Mouse (Mus musculus) limb, embryonic 10.5 days (tissue): ENCODE measurements around the gene Mrgprh. TPM values are rescaled to one million over a fixed set of nuclear protein-coding genes. Genes with fewer than 3 reads are reported as not detected.
"Not testable (repeated sequence)": the region's sequence is repeated elsewhere in the genome, so short reads cannot be mapped to it uniquely, and the experiment has no call there.

Experiments used
- DNase-seq: peaks from one replicate; pipeline ENCODE4 v3.0.0-alpha.2; 2017; ENCODE audit warnings: low spot score
- H3K27ac ChIP-seq: fragments of 300-500 bp; sonication (generic); 2 replicates; pipeline ENCODE4 v1.5.1; 2016; ENCODE audit warnings: mild to moderate bottlenecking
- H3K27me3 ChIP-seq: fragments of 300-500 bp; sonication (generic); 2 replicates; pipeline ENCODE4 v1.6.1; 2016; ENCODE audit warnings: low read depth, mild to moderate bottlenecking; ENCODE audit not compliant: poor library complexity, severe bottlenecking
- H3K36me3 ChIP-seq: fragments of 300-500 bp; sonication (generic); 2 replicates; pipeline ENCODE4 v1.6.1; 2016; ENCODE audit warnings: mild to moderate bottlenecking, moderate library complexity
- H3K4me1 ChIP-seq: fragments of 300-500 bp; sonication (generic); 2 replicates; pipeline ENCODE4 v1.6.1; 2016
- H3K4me3 ChIP-seq: fragments of 300-500 bp; sonication (generic); 2 replicates; pipeline ENCODE4 v1.5.1; 2016; ENCODE audit warnings: mild to moderate bottlenecking, moderate library complexity
- H3K9me3 ChIP-seq: fragments of 300-500 bp; sonication (generic); replicated peaks from 2 replicates; pipeline ENCODE4 v1.6.1; 2016; ENCODE audit warnings: mild to moderate bottlenecking
- WGBS: fragments of 180-500 bp; shearing (Covaris S2); methylation state at CpG from one replicate; pipeline ENCODE4 v1.1.7; 2016; 5-methylcytosine and 5-hydroxymethylcytosine counted together
- polyA plus RNA-seq: library from polyadenylated mRNA; unstranded; fragments of >200 nt; fragmentation: Nextera tagmentation; extraction: Ambion mirVana; gene quantifications from 2 replicates; pipeline ENCODE4 v1.2.1, GENCODE M21; 2016

Mrgprh gene
- polyA plus RNA-seq, 1 experiment from 2014 or later, result 0.09 TPM

DNA sequence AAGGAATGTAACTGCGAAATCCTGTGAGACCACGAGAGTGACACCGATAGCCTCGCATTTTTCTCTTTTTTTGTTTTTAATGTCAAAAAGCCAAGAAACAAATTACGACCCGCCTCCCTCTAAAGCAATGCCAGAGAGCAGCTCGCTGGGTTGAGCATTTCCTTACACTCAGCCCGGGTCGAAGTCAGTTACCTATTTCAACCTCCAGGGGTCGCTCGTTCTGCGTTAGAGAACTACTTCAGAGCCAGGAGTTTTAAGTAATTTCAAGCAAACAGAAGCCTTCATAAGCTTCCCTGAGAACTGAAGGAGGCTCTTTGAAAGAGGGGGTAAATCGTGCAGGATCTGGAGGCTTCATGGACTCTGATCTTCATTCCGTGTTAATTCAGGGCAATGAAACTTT, 4.3 kb downstream of the Mrgprh start:
- no peaks in the 10 kb centered on the region for H3K9me3 ChIP-seq
- peak; percentile 81 for DNase-seq
- H3K27me3 ChIP-seq, result 0 out of 2 replicates have a peak, but pooled peaks cover 4% of the 10 kb centered on the region
- H3K4me3 ChIP-seq, result 0 out of 2 replicates have a peak overlapping the region, but pooled peaks have one; percentile 9
- H3K4me1 ChIP-seq, result no peaks in the 10 kb centered on the region
- no peak overlapping the region for H3K27ac ChIP-seq
- WGBS, result 7% methylated on average over 14 of the region's 14 CpGs
- H3K36me3 ChIP-seq, result no peaks in the 10 kb centered on the region

DNA sequence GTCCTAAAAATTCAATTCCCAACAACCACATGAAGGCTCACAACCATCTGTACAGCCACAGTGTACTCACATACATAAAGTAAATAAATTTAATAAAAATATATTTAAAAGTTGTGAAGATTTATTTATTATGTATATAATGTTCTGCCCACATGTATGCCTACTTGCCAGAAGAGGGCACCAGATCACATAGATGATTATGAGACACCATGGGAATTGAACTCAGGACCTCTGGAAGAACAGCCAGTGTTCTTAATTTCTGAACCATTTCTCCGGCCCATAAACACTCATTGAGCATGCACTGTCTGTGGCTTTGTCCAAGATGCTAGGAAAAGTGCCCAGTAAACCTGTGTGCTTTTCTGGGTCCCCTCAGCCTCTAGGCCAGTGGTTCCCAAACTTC, 5.4 kb downstream of the Mrgprh start:
- H3K4me1 ChIP-seq, result no peaks in the 10 kb centered on the region
- no peak for DNase-seq
- no peaks in the 10 kb centered on the region for H3K36me3 ChIP-seq
- H3K4me3 ChIP-seq, result no peak overlapping the region
- WGBS, result 94% methylated on average over 1 of the region's 1 CpGs
- H3K27ac ChIP-seq, result no peak overlapping the region
- H3K27me3 ChIP-seq, result 0 out of 2 replicates have a peak, but pooled peaks cover 4% of the 10 kb centered on the region
- no peaks in the 10 kb centered on the region for H3K9me3 ChIP-seq

GRCm38 (mm10) chr17:12886620-12887019, 10.8 kb downstream of the Mrgprh start:
- Histone ChIP-seq H3K36me3 (peaks cover 26% of the 10 kb centered on the region), H3K4me1 (no peaks in the 10 kb centered on the region), H3K4me3 (no peak overlapping the region), H3K27me3 (no peaks in the 10 kb centered on the region), H3K9me3 (no peaks in the 10 kb centered on the region), H3K27ac (no peak overlapping the region)
- 23% methylated on average over 6 of the region's 6 CpGs for WGBS
- no peak for DNase-seq

DNA sequence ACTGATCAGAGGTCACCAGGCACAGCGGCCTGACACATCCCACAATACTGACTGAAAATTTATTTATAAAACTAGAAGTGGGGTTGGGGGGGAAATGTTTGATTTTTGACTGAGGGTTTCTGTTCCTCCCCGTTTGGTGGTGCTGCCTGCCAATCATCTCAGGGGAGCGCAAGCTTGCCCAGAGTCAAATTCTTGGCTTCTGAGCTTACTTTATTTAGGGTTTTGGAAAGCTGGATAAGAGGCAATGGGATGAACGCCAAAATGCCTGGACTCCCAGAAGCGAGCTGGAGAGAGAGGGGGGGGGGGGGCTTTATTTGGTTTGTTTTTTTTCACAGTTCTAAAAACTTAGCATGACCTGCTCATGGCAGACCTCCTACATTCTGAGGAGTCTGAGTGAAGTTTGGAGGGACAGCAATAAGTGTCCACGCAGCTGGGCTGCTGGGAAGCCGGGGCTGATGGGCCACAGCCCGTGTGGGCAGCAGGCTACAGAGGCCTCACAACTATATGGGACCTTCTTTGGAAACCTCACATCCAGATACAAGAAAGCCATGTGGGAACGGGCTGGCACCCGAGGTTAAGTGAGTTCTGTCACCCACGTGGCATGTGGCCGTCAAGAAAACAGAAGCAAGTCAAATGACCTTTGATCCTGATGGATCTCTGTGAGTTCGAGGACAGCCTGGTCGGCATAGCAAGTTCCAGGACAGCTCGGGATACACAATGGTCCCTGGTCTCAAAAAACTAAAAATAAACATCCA, 11.4 kb downstream of the Mrgprh start:
- Histone ChIP-seq H3K4me3 (no peak overlapping the region), H3K27ac (no peak overlapping the region), H3K4me1 (no peaks in the 10 kb centered on the region), H3K36me3 (peaks cover 26% of the 10 kb centered on the region), H3K9me3 (no peaks in the 10 kb centered on the region), H3K27me3 (no peaks in the 10 kb centered on the region)
- no peak for DNase-seq
- 79% methylated on average over 15 of the region's 15 CpGs for WGBS

GRCm38 (mm10) chr17:12891054-12891453, 15.2 kb downstream of the Mrgprh start:
- Histone ChIP-seq H3K4me3 (no peak overlapping the region), H3K27ac (no peak overlapping the region), H3K9me3 (no peaks in the 10 kb centered on the region), H3K4me1 (no peaks in the 10 kb centered on the region), H3K36me3 (peaks cover 38% of the 10 kb centered on the region), H3K27me3 (no peaks in the 10 kb centered on the region)
- DNase-seq, result no peak
- 95% methylated on average over 4 of the region's 4 CpGs for WGBS

- Histone ChIP-seq H3K4me3 (no peak overlapping the region), H3K36me3 (peaks cover 45% of the 10 kb centered on the region), H3K27ac (no peak overlapping the region), H3K9me3 (no peaks in the 10 kb centered on the region), H3K27me3 (no peaks in the 10 kb centered on the region), H3K4me1 (no peaks in the 10 kb centered on the region)
- DNase-seq, result no peak
- WGBS, result 96% methylated on average over 9 of the region's 9 CpGs
Observed at GRCm38 (mm10) chr17:12892033-12892432, 16.2 kb downstream of the Mrgprh start.

- Histone ChIP-seq H3K36me3 (peaks cover 52% of the 10 kb centered on the region), H3K27ac (peak overlapping the region; percentile 31), H3K9me3 (no peaks in the 10 kb centered on the region), H3K4me3 (no peak overlapping the region), H3K4me1 (peaks cover 5% of the 10 kb centered on the region; the same call in 1 of the 2 replicates), H3K27me3 (no peaks in the 10 kb centered on the region)
- 87% methylated on average over 5 of the region's 5 CpGs for WGBS
- DNase-seq, result no peak
Observed at GRCm38 (mm10) chr17:12897674-12898073, 21.8 kb downstream of the Mrgprh start.

DNA sequence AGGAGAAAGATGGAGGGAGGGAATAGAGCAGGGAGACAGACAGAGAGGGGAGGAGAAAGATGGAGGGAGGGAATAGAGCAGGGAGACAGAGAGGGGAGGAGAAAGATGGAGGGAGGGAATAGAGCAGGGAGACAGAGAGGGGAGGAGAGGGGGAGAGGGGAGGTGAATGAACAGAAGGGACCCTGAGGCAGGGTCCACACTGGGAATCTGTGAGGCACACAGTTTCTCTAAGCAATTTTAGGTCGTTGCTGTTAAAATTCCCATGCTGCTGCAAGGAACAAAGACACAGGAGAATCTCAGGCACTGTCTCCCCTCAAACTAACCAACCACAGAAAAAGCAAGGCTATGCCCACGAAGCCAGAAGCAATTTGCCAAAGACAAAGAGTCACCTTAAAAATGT, 22.8 kb downstream of the Mrgprh start:
- not testable (repeated sequence) for H3K4me1 ChIP-seq, DNase-seq, H3K4me3 ChIP-seq, H3K27me3 ChIP-seq, H3K9me3 ChIP-seq
- peak overlapping the region; percentile 64; the same call in 1 of the 2 replicates for H3K27ac ChIP-seq
- H3K36me3 ChIP-seq, result peaks cover 60% of the 10 kb centered on the region
- WGBS, result 49% methylated on average over 2 of the region's 2 CpGs

- peaks cover 9% of the 10 kb centered on the region for H3K4me1 ChIP-seq
- no peak overlapping the region for H3K27ac ChIP-seq
- WGBS, result 95% methylated on average over 6 of the region's 6 CpGs
- no peak overlapping the region for H3K4me3 ChIP-seq
- H3K27me3 ChIP-seq, result no peaks in the 10 kb centered on the region
- peaks cover 62% of the 10 kb centered on the region for H3K36me3 ChIP-seq
- no peaks in the 10 kb centered on the region for H3K9me3 ChIP-seq
- no peak for DNase-seq
Observed at GRCm38 (mm10) chr17:12902291-12902690, 26.5 kb downstream of the Mrgprh start.

- WGBS, result 55% methylated on average over 11 of the region's 12 CpGs
- H3K27ac ChIP-seq, result no peak overlapping the region; the same call in 1 of the 2 replicates
Observed at GRCm38 (mm10) chr17:12903372-12904333, 27.8 kb downstream of the Mrgprh start.

GRCm38 (mm10) chr17:12904349-12904748, 28.5 kb downstream of the Mrgprh start:
- no peak overlapping the region for H3K27ac ChIP-seq
- 75% methylated on average over 1 of the region's 1 CpGs for WGBS
- H3K36me3 ChIP-seq, result peaks cover 58% of the 10 kb centered on the region

More at GRCm38 (mm10) chr17:12903372-12904333, 27.8 kb downstream of the Mrgprh start:
- H3K36me3 ChIP-seq, result peaks cover 62% of the 10 kb centered on the region
- H3K4me1 ChIP-seq, result peaks cover 5% of the 10 kb centered on the region; the same call in 1 of the 2 replicates
- no peak overlapping the region for H3K4me3 ChIP-seq
- H3K9me3 ChIP-seq, result no peaks in the 10 kb centered on the region
- DNase-seq, result no peak
- H3K27me3 ChIP-seq, result no peaks in the 10 kb centered on the region

GRCm38 (mm10) chr17:12905810-12906209, 30.0 kb downstream of the Mrgprh start:
- Histone ChIP-seq H3K27ac (no peak overlapping the region), H3K4me3 (no peak overlapping the region), H3K4me1 (peaks cover 5% of the 10 kb centered on the region; the same call in 1 of the 2 replicates), H3K27me3 (no peaks in the 10 kb centered on the region), H3K9me3 (no peaks in the 10 kb centered on the region), H3K36me3 (peaks cover 62% of the 10 kb centered on the region)
- WGBS, result 87% methylated on average over 4 of the region's 4 CpGs
- DNase-seq, result no peak

More at GRCm38 (mm10) chr17:12904349-12904748, 28.5 kb downstream of the Mrgprh start:
- Histone ChIP-seq H3K4me3 (no peak overlapping the region), H3K4me1 (peaks cover 5% of the 10 kb centered on the region; the same call in 1 of the 2 replicates), H3K27me3 (no peaks in the 10 kb centered on the region), H3K9me3 (no peaks in the 10 kb centered on the region)
- DNase-seq, result no peak
